Mouse (Mus musculus) cerebellum, adult 11-12 months (tissue): ENCODE measurements around the gene Kif16b.

Experiments used
- DNase-seq: peaks from one replicate; pipeline ENCODE4 v3.0.0; 2022

Kif16b gene

DNA sequence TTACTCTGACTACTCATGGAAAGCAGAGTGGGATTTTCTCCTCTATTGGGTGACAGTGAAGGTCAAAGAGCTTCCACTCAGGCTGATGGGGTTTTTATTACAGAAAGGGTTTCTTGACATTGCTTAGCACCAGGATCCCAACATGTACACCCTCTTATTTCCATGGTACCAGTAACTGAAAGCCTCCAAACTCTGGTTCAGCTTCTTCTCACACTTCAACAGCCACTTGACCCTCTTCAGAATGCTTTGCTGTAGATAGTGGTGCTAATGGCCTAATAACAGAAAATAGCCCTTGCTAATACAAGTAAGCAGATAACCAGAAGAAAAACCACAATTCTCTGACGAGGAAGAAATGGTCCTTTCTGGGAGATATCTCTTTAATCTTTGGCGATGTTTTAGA lies 259.6 kb downstream of the Kif16b start:
- no peak for DNase-seq

- DNase-seq: no peak
Measured at GRCm38 (mm10) chr2:142635606-142636304, 265.6 kb downstream of the Kif16b start.

- DNase-seq: no peak
Measured at GRCm38 (mm10) chr2:142633996-142634559, 267.3 kb downstream of the Kif16b start.

DNA sequence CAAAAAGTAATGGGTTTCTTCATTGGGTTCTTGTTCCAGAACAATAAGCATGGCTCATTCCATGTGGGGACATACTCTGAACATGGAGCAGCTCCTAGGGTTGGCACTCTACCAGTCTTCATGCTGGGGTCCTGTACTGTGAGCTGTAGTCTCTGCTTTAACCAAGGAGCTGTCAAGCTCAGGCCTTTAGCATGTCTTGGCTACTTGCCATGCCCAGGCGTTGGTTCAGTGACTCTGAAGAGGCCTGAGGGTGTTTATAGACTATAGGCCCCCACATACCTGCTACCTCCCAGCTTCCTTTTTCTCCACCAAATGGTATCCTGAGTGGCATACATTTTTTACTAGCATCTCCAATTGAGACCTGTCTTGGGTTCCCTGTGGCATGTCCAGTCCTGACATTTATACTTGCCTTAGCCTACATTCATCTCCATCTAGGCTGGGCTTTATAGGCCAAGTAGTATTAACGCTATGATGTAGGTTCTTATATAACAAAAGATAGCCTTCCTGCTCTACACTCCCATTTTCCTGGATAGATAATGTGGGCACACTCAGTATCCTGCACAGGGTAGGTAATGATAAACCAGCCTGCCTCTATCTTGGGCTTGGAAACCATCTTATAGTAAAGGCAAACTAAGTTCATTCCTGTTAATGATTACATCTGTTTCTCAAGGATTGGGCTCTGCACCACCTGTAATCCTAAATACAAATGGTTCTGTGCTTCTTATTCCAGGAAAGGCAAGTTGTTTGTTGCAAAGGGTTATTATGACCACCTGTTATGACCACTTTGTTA lies 271.6 kb downstream of the Kif16b start:
- no peak for DNase-seq

DNA sequence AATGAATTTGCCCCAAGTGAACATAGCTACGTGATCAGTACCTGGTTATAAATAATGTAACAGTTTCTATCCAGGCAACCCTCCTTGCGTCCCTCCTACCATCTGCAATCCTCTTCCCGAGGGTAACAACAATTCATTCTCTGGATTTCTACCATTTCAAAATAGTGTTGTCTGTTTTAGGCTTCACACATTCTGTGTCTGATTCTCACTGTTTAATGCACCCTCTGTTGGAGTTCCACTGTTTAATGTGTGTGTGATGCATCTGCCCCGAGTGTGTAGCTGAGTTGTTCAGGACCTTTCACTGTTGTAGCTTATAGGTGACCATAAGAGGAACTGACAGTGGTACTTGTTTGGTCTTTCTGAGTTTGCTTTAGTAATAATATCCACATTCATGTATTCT lies 275.6 kb downstream of the Kif16b start:
- DNase-seq: no peak

GRCm38 (mm10) chr2:142625101-142625500 lies 276.2 kb downstream of the Kif16b start:
- no peak for DNase-seq

GRCm38 (mm10) chr2:142624254-142624653 lies 277.1 kb downstream of the Kif16b start:
- DNase-seq: no peak

DNA sequence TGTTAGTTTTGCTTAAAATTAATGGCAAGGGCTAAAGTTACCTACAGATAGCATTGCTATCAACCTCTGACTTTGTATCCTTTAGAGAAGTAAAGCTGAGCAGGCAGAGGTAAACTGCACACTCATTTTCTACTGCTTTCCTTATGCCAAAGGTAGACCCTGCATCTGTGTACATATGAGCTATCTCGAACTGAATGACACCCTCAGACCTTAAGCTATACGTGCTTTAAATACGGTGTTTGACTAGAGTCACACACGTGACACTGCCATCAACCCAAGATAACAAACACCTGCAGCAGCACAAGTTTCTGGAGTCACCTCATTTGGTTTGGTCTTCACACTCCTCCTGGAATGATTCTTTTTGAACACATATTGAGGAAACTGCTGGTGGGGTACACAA lies 280.2 kb downstream of the Kif16b start:
- no peak for DNase-seq

- no peak for DNase-seq
Measured at GRCm38 (mm10) chr2:142619926-142620325, 281.4 kb downstream of the Kif16b start.

- no peak for DNase-seq
Measured at GRCm38 (mm10) chr2:142614535-142614934, 286.8 kb downstream of the Kif16b start.

GRCm38 (mm10) chr2:142612359-142612953 lies 288.9 kb downstream of the Kif16b start:
- no peak for DNase-seq

DNA sequence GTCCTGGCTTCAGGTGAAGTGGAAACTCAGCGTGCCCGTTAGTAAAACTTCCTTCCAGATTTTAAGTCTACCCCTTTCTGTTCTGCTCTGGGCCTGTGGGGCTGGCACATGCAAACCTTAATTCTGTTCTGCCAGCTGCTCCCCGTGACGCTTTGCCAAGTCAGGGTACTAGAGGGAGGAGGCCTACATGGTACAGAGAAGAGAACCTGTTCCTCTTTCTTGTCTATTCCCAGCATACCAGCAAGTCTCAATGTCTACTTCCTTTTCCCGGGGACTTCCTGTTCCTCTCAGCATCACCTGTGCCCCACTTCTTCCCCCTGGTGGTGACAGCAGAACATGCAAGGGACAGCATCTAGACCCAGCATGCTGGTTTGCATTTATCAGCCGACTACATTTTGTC lies 290.2 kb downstream of the Kif16b start:
- peak; percentile 78 for DNase-seq

DNA sequence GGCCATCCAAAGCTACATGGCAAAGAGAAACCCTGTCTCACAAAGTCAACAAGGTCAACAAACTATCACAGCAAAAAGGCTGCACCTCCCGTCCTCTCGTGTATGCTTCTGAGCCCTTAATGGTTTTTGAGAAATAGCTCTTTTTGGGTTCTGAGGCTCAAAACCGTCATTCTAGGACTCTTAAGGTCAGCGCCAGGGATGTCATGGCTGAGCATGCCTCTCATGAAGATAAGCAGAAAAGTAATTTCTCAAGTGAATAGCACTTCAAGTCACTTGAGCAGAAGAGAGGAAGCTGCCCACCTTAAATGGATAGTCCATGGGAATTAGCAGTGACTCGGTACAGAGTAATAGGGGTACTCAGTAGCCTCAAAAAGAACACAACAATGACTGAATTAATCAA lies 291.1 kb downstream of the Kif16b start:
- DNase-seq: no peak

GRCm38 (mm10) chr2:142608778-142609177 lies 292.6 kb downstream of the Kif16b start:
- DNase-seq: peak; percentile 72

DNA sequence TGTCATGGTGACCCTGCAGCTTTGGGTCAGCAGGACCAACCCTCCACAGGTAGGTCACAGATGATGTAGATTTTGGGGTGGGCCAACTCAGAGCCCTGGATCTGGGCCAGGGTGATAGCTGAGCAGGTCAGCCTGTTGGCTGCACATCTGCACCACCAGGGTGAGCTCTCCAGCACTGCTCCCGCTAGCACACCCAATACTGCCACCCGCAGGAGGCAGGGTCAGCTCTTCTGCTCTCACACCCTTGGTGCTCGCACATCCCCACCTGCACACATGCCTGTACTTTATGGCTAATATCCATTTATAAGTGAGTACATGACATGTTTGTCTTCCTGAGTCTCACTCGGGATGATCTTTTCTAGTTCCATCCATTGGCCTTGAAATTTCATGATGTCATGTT lies 296.6 kb downstream of the Kif16b start:
- no peak for DNase-seq

- no peak for DNase-seq
Measured at GRCm38 (mm10) chr2:142603210-142603609, 298.1 kb downstream of the Kif16b start.

DNA sequence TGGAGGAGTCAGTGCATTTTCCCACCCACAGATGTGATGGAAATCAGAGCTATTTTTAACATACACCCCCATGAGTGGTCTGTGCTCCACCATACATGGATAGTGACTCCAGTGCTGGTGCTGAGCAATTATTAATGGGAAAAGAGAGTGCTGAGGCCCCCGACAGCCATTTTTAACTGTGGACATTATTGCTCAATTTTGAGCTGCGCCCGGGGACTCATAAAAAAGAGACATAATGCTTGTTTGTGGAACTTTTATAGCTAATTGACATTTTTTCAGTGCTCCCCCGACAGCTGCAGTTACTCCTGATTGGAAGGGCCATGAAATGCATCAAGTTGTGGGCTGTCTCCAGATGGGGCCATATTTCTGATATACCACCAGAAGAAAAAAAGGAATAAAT lies 302.1 kb downstream of the Kif16b start:
- DNase-seq: no peak

GRCm38 (mm10) chr2:142596176-142597170 lies 304.9 kb downstream of the Kif16b start:
- no peak for DNase-seq

DNA sequence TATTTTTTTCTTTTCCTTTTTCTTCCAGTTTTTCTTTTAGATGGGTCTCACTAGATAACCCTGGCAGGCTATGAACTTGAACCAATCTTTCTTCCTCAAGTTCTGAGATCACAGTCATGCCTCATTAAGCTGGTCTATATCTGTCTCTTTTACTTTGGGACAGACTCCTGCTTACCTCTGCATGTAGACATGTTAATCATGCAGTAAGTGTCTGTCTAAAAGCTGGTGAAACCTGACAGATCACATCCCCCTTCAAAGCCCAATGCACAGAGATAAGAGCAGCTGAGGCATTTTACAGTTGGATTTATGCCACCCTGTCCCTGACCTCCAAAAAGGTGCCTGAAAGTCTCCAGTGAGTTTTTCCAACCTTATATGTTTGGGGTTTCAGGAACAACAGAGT lies 310.4 kb downstream of the Kif16b start:
- no peak for DNase-seq

GRCm38 (mm10) chr2:142590284-142590724 lies 311.0 kb downstream of the Kif16b start:
- DNase-seq: no peak

DNA sequence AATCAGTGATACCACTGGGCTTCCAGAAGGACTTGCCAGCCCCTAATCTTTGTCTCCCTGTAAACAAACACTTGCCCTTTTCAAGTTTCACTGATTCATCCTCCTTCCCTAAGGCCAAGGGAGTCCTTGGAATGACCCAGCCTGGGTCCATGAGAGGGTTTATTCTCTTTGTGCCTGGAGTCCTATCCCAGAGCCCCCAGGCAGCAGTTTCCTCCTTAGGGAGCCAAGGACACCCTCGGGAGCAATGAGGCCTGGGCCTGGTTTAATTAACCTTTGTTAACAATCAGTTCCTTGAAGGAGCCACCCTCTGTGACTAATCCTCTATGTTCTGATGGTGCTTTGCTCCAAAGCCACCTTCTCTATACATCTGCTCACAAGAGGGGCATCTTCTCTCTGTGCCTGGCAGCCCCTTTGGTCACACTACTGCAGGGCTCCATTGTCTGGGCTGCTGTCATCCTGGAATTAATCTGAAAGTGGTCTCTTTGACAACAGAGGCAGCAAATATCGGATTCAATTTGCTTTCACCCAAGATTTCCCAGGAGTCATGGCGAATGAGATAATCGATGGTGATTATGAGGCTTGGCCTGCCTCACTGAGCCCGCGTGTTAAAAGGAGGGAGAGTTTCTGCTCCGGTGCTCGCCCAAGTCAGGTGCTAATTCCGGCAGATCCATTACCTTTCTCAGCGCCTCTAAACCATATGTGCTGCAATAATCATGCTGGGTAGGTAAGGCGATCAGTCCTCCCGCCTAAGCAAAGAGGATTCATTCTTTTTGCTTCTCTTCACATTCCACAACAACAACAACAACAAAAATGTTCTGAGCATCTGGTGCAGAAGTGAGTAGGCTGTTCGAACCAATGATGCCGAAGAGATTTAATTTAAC lies 311.7 kb downstream of the Kif16b start:
- DNase-seq: no peak
